Mouse (Mus musculus) hindbrain, embryonic 16.5 days (tissue): Measurements from ENCODE around the gene Rybp. TPM values are rescaled to one million over a fixed set of nuclear protein-coding genes. Genes with fewer than 3 reads are reported as not detected.

Experiments used
- ATAC-seq: fragments of 200-750 bp; cut with Nextera tagmentation; 2 replicates; pipeline ENCODE4 v1.8.0; 2017; ENCODE audit warnings: moderate TSS enrichment, moderate library complexity
- H3K27ac ChIP-seq: fragments of 300-500 bp; sonication (generic); 2 replicates; pipeline ENCODE4 v1.5.1; 2014; ENCODE audit warnings: low read depth, mild to moderate bottlenecking, control low read depth, low read length, moderate library complexity
- H3K27me3 ChIP-seq: fragments of 300-500 bp; sonication (generic); replicated peaks from 2 replicates; pipeline ENCODE4 v1.6.1; 2014; ENCODE audit warnings: low read length; ENCODE audit not compliant: control insufficient read depth, insufficient read depth
- H3K36me3 ChIP-seq: fragments of 300-500 bp; sonication (generic); 2 replicates; pipeline ENCODE4 v1.6.1; 2014; ENCODE audit warnings: mild to moderate bottlenecking, low read length, moderate library complexity, mixed read lengths; ENCODE audit not compliant: control insufficient read depth, insufficient read depth
- H3K4me1 ChIP-seq: fragments of 300-500 bp; sonication (generic); 2 replicates; pipeline ENCODE4 v1.6.1; 2014; ENCODE audit warnings: low read depth, low read length; ENCODE audit not compliant: control insufficient read depth, insufficient read depth
- H3K4me2 ChIP-seq: fragments of 300-500 bp; sonication (generic); 2 replicates; pipeline ENCODE4 v1.6.1; 2014; ENCODE audit warnings: mild to moderate bottlenecking, low read length, control low read depth, moderate library complexity
- H3K4me3 ChIP-seq: fragments of 300-500 bp; sonication (generic); 2 replicates; pipeline ENCODE4 v1.5.1; 2014; ENCODE audit warnings: mild to moderate bottlenecking, low read length, control low read depth, moderate library complexity
- H3K9ac ChIP-seq: fragments of 300-500 bp; sonication (generic); 2 replicates; pipeline ENCODE4 v1.6.1; 2014; ENCODE audit warnings: low read depth, mild to moderate bottlenecking, control low read depth, low read length, moderate library complexity
- H3K9me3 ChIP-seq: fragments of 300-500 bp; sonication (generic); 2 replicates; pipeline ENCODE4 v1.6.1; 2014; ENCODE audit warnings: mild to moderate bottlenecking, low read length, moderate library complexity; ENCODE audit not compliant: control insufficient read depth
- WGBS: fragments of 180-500 bp; shearing (Covaris S2); extraction: QIAGEN DNeasy Blood & Tissue Kit; methylation state at CpG from one replicate; pipeline ENCODE4 v1.1.7; 2014; 5-methylcytosine and 5-hydroxymethylcytosine counted together
- polyA plus RNA-seq: library from polyadenylated mRNA; unstranded; fragments of >200 nt; fragmentation: Nextera tagmentation; extraction: Ambion mirVana; gene quantifications from 2 replicates; pipeline ENCODE4 v1.2.1, GENCODE M21; 2015

Gene Rybp
- polyA plus RNA-seq, 1 experiment from 2014 or later: 14.2 TPM

DNA sequence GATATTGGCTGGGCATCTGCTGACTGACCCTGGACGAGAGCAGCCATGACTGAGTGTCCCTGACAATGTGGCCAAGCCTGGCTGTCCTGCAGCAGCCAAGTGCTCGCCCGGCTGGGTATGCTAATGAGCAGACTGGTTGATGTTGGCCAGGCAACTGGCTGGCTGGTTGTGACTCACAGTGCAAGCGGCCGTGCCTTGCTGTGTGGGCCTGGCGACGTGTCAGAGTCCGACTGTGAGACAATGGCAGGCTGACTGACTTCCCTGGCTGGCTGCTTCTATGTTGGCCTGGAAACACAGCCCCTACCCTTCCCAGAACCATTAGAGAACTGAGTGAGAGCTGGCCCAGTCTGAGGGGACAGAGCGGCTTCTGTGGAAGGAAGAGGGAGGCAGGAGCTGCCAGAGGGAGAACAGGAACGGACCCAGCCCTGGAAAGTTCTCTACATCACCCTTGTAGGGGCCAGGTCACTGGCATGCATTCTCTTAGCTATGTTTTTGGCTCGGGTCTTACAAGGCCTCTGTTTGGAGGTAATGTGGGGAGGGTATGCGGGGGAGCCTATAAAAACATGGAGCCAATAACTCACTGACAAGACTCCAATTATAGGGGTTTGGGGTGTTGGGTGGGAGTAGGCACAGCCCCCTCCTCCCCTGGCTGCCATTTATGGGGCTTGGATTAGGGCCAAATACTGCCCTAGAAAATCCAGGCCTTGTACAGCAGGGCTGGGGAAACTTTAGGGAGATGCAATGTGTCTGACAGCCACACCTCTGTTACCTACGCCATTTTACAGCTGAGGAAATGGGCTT is 68.5 kb downstream of the Rybp start:
- H3K4me1 ChIP-seq: peaks cover 10% of the 10 kb centered on the region
- H3K36me3 ChIP-seq: no peaks in the 10 kb centered on the region
- H3K4me3 ChIP-seq: no peak overlapping the region
- H3K9ac ChIP-seq: no peak overlapping the region
- no peaks in the 10 kb centered on the region for H3K9me3 ChIP-seq
- H3K27ac ChIP-seq: peak overlapping the region; percentile 25; the same call in 1 of the 2 replicates
- 0 out of 2 replicates have a peak, but pooled peaks cover 7% of the 10 kb centered on the region for H3K27me3 ChIP-seq
- ATAC-seq: peak; percentile 96
- 34% methylated on average over 13 of the region's 13 CpGs for WGBS
- no peak overlapping the region for H3K4me2 ChIP-seq

GRCm38 (mm10) chr6:100217507-100217906 is 69.8 kb downstream of the Rybp start:
- no peaks in the 10 kb centered on the region for H3K36me3 ChIP-seq
- WGBS: 78% methylated on average over 8 of the region's 8 CpGs
- peaks cover 10% of the 10 kb centered on the region; the same call in 1 of the 2 replicates for H3K27me3 ChIP-seq
- no peaks in the 10 kb centered on the region for H3K9me3 ChIP-seq
- H3K4me2 ChIP-seq: no peak overlapping the region
- no peak overlapping the region for H3K4me3 ChIP-seq
- H3K4me1 ChIP-seq: peaks cover 15% of the 10 kb centered on the region
- ATAC-seq: no peak
- H3K27ac ChIP-seq: no peak overlapping the region
- H3K9ac ChIP-seq: no peak overlapping the region

- no peaks in the 10 kb centered on the region for H3K9me3 ChIP-seq
- H3K9ac ChIP-seq: no peak overlapping the region
- no peak overlapping the region for H3K4me2 ChIP-seq
- 87% methylated on average over 5 of the region's 5 CpGs for WGBS
- peaks cover 10% of the 10 kb centered on the region; the same call in 1 of the 2 replicates for H3K27me3 ChIP-seq
- H3K36me3 ChIP-seq: no peaks in the 10 kb centered on the region
- H3K4me3 ChIP-seq: no peak overlapping the region
- H3K4me1 ChIP-seq: peaks cover 16% of the 10 kb centered on the region
- ATAC-seq: no peak
- no peak overlapping the region for H3K27ac ChIP-seq
These were observed 70.3 kb downstream of the Rybp start for GRCm38 (mm10) chr6:100216945-100217344.

GRCm38 (mm10) chr6:100215809-100216208 is 71.5 kb downstream of the Rybp start:
- H3K36me3 ChIP-seq: no peaks in the 10 kb centered on the region
- ATAC-seq: no peak
- H3K4me1 ChIP-seq: peaks cover 16% of the 10 kb centered on the region
- no peak overlapping the region for H3K27ac ChIP-seq
- H3K4me2 ChIP-seq: no peak overlapping the region
- no peaks in the 10 kb centered on the region for H3K9me3 ChIP-seq
- H3K27me3 ChIP-seq: peaks cover 10% of the 10 kb centered on the region; the same call in 1 of the 2 replicates
- whole genome bisulfite sequencing: 69% methylated on average over 6 of the region's 6 CpGs
- H3K4me3 ChIP-seq: no peak overlapping the region
- no peak overlapping the region for H3K9ac ChIP-seq

- 51% methylated on average over 12 of the region's 13 CpGs for WGBS
- no peak for ATAC-seq
- no peaks in the 10 kb centered on the region for H3K36me3 ChIP-seq
- no peak overlapping the region for H3K4me2 ChIP-seq
- H3K4me3 ChIP-seq: no peak overlapping the region
- no peaks in the 10 kb centered on the region for H3K9me3 ChIP-seq
- H3K27me3 ChIP-seq: peaks cover 6% of the 10 kb centered on the region; the same call in 1 of the 2 replicates
- H3K27ac ChIP-seq: no peak overlapping the region
- H3K9ac ChIP-seq: no peak overlapping the region
- H3K4me1 ChIP-seq: peaks cover 16% of the 10 kb centered on the region
These were observed 73.0 kb downstream of the Rybp start for GRCm38 (mm10) chr6:100214132-100214913.

DNA sequence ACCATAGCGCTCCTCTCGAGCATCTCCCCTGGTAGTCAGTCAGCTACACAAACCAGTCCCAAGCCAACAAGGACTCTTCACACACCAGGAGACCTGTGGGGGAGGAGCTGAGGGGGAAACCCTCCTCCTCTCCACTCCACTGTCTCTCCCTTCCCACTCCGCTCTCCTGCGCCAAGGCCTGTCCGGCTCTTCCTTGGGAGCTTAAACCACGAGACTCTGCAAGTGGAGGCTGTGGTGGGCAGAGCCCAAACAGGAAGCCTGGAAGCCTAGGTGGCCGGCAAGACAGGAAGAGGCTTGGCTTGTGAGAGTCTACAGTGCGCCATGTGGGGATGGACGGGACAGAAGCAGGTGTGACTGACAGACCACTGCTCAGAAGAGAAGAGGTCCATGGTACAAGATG is 73.7 kb downstream of the Rybp start:
- H3K36me3 ChIP-seq: no peaks in the 10 kb centered on the region
- peaks cover 6% of the 10 kb centered on the region for H3K27me3 ChIP-seq
- no peaks in the 10 kb centered on the region for H3K9me3 ChIP-seq
- no peak overlapping the region for H3K4me3 ChIP-seq
- H3K4me1 ChIP-seq: peaks cover 9% of the 10 kb centered on the region
- H3K4me2 ChIP-seq: no peak overlapping the region
- no peak overlapping the region for H3K27ac ChIP-seq
- no peak overlapping the region for H3K9ac ChIP-seq
- ATAC-seq: no peak
- 65% methylated on average over 9 of the region's 9 CpGs for WGBS

DNA sequence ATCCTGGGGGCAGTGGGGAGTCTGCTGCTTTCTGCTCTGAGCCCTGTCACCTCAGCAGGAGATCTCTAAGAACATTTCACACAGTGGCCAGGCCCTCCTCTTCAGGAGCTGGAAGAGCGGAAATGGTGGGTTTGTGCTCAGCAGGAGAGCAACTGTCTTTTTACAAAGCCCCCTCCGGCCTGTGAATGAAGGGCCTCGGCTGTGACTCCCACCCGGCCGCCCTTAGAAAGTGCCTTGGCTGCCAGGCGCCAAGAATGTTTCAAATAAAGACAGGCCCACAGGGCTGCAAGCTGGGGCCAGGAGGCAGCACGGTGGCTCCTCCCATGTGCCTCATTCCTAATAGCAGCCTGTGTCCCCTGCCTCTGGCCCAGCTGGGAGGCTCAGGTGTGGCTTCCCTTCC is 74.5 kb downstream of the Rybp start:
- Histone ChIP-seq H3K4me3 (no peak overlapping the region), H3K4me1 (peaks cover 6% of the 10 kb centered on the region), H3K27me3 (peaks cover 6% of the 10 kb centered on the region), H3K9me3 (no peaks in the 10 kb centered on the region), H3K9ac (no peak overlapping the region), H3K27ac (no peak overlapping the region), H3K4me2 (no peak overlapping the region), H3K36me3 (no peaks in the 10 kb centered on the region)
- ATAC-seq: peak; percentile 57
- 6% methylated on average over 7 of the region's 7 CpGs for WGBS

- Histone ChIP-seq H3K4me1 (peaks cover 14% of the 10 kb centered on the region), H3K9me3 (no peaks in the 10 kb centered on the region), H3K27ac (no peak overlapping the region), H3K4me3 (no peak overlapping the region), H3K36me3 (no peaks in the 10 kb centered on the region), H3K4me2 (no peak overlapping the region), H3K27me3 (peaks cover 6% of the 10 kb centered on the region), H3K9ac (no peak overlapping the region)
- WGBS: 81% methylated on average over 3 of the region's 3 CpGs
- no peak for ATAC-seq
These were observed 75.6 kb downstream of the Rybp start for GRCm38 (mm10) chr6:100211646-100212045.

- no peaks in the 10 kb centered on the region for H3K9me3 ChIP-seq
- 100% methylated on average over 1 of the region's 1 CpGs for WGBS
These were observed 76.8 kb downstream of the Rybp start for GRCm38 (mm10) chr6:100210517-100210916.

More at GRCm38 (mm10) chr6:100210517-100210916, 76.8 kb downstream of the Rybp start:
- Histone ChIP-seq H3K27me3 (peaks cover 6% of the 10 kb centered on the region), H3K27ac (no peak overlapping the region), H3K4me2 (no peak overlapping the region), H3K4me1 (peaks cover 15% of the 10 kb centered on the region), H3K9ac (no peak overlapping the region), H3K36me3 (no peaks in the 10 kb centered on the region), H3K4me3 (no peak overlapping the region)
- ATAC-seq: no peak
